Mouse (Mus musculus) urinary bladder, adult 2 months (tissue): ENCODE measurements around the gene Wap. TPM values are rescaled to one million over a fixed set of nuclear protein-coding genes. Genes with fewer than 3 reads are reported as not detected.

Experiments used
- DNase-seq: peaks from one replicate; pipeline ENCODE4 v3.0.0; 2022; ENCODE audit warnings: low spot score
- polyA plus RNA-seq: library from polyadenylated mRNA; depleted of rRNA; stranded (reverse); fragments of >200 nt; gene quantifications from 2 replicates; pipeline ENCODE4 v1.2.3, GENCODE M21; 2012; rRNA removed

The Wap gene
- polyA plus RNA-seq, 1 experiment: not detected

- no peak for DNase-seq
Observed at GRCm38 (mm10) chr11:6597523-6597922, 40.9 kb downstream of the Wap start.

GRCm38 (mm10) chr11:6596616-6597015, 41.8 kb downstream of the Wap start:
- DNase-seq: no peak

GRCm38 (mm10) chr11:6596205-6596604, 42.2 kb downstream of the Wap start:
- no peak for DNase-seq

- DNase-seq: no peak
Observed at GRCm38 (mm10) chr11:6595339-6595738, 43.1 kb downstream of the Wap start.

GRCm38 (mm10) chr11:6594845-6595244, 43.6 kb downstream of the Wap start:
- no peak for DNase-seq

GRCm38 (mm10) chr11:6593406-6593805, 45.0 kb downstream of the Wap start:
- no peak for DNase-seq

GRCm38 (mm10) chr11:6590933-6591675, 47.3 kb downstream of the Wap start:
- no peak for DNase-seq

GRCm38 (mm10) chr11:6589838-6590237, 48.6 kb downstream of the Wap start:
- DNase-seq: no peak

GRCm38 (mm10) chr11:6588295-6588694, 50.1 kb downstream of the Wap start:
- no peak for DNase-seq

- no peak for DNase-seq
Observed at GRCm38 (mm10) chr11:6587249-6587940, 51.0 kb downstream of the Wap start.

GRCm38 (mm10) chr11:6586660-6587059, 51.8 kb downstream of the Wap start:
- DNase-seq: no peak

GRCm38 (mm10) chr11:6585748-6586147, 52.7 kb downstream of the Wap start:
- no peak for DNase-seq

Other genes with a start within 250 kb of the Wap start
- 12.4 and 33.6 TPM in 2 replicates for gene Zmiz2, start 249.6 kb downstream of the Wap start, polyA plus RNA-seq
- 1,961 and 2,442 TPM in 2 replicates for gene Ppia, start 223.2 kb downstream of the Wap start, polyA plus RNA-seq
- gene H2afv, start 194.2 kb downstream of the Wap start, polyA plus RNA-seq: 97.0 and 110 TPM in 2 replicates
- gene Purb, start 162.7 kb downstream of the Wap start, polyA plus RNA-seq: 22.3 and 29.5 TPM in 2 replicates
- gene Myo1g, start 117.7 kb downstream of the Wap start, polyA plus RNA-seq: 10.1 and 12.6 TPM in 2 replicates
- gene Ccm2, start 91.8 kb downstream of the Wap start, polyA plus RNA-seq: 66.1 and 77.6 TPM in 2 replicates
- 19.1 and 24.0 TPM in 2 replicates for gene Nacad, start 32.6 kb downstream of the Wap start, polyA plus RNA-seq
- gene Tbrg4, start 12.6 kb downstream of the Wap start, polyA plus RNA-seq: 41.5 and 50.3 TPM in 2 replicates
- gene Ramp3, start 19.9 kb upstream of the Wap start, polyA plus RNA-seq: 2.3 and 2.5 TPM in 2 replicates
- gene Gm11983, start 199.0 kb upstream of the Wap start, polyA plus RNA-seq: not detected in 2 replicates